Mouse (Mus musculus): ENCODE results near the gene Ccdc33. TPM values are rescaled to one million over a fixed set of nuclear protein-coding genes. Genes with fewer than 3 reads are reported as not detected.

Ccdc33 gene
- 0.91 TPM in 1 of 2 replicates, not detected in the other for polyA plus RNA-seq (2014; fragmentation: Nextera tagmentation; extraction: Ambion mirVana)

- WGBS, result 22% methylated on average over 2 of the region's 2 CpGs
- no peak for ATAC-seq (ENCODE audit: insufficient number of reproducible peaks, insufficient read depth, low FRiP score, low read depth)
- H3K36me3 ChIP-seq (ENCODE audit: control insufficient read depth, insufficient read depth, low read length), result no peaks in the 10 kb centered on the region
- H3K9ac ChIP-seq (replicated peaks; ENCODE audit: low read depth, low read length), result no peak within 1 kb of the TSS
- no peaks in the 10 kb centered on the region for H3K9me3 ChIP-seq (ENCODE audit: control insufficient read depth, low read depth, low read length)
- no peak within 1 kb of the TSS for H3K4me3 ChIP-seq (ENCODE audit: low read depth, low read length)
- peaks cover 17% of the 10 kb centered on the region for H3K4me1 ChIP-seq (ENCODE audit: control insufficient read depth, insufficient read depth, low read length)
- H3K27me3 ChIP-seq (ENCODE audit: control insufficient read depth, insufficient read depth, low read length), result no peaks in the 10 kb centered on the region
- no peak within 1 kb of the TSS for H3K27ac ChIP-seq (ENCODE audit: low read length)
- no peak within 1 kb of the TSS for H3K4me2 ChIP-seq (replicated peaks; ENCODE audit: low read depth, low read length)
Measured at GRCm38 (mm10) chr9:58118671-58119070, at the start of gene Ccdc33. Ccdc33 (minus strand) TSS chr9:58118823.

- H3K27ac ChIP-seq (ENCODE audit: low read length), result no peak overlapping the region
- peaks cover 15% of the 10 kb centered on the region; the same call in 1 of the 2 replicates for H3K4me1 ChIP-seq (ENCODE audit: control insufficient read depth, insufficient read depth, low read length)
- H3K4me2 ChIP-seq (replicated peaks; ENCODE audit: low read depth, low read length), result no peak overlapping the region
- H3K9ac ChIP-seq (replicated peaks; ENCODE audit: low read depth, low read length), result no peak overlapping the region
- H3K36me3 ChIP-seq (ENCODE audit: control insufficient read depth, insufficient read depth, low read length), result no peaks in the 10 kb centered on the region
- ATAC-seq (ENCODE audit: insufficient number of reproducible peaks, insufficient read depth, low FRiP score, low read depth), result no peak
- no peaks in the 10 kb centered on the region for H3K27me3 ChIP-seq (ENCODE audit: control insufficient read depth, insufficient read depth, low read length)
- peaks cover 7% of the 10 kb centered on the region; the same call in 1 of the 2 replicates for H3K9me3 ChIP-seq (ENCODE audit: control insufficient read depth, low read depth, low read length)
- 74% methylated on average over 1 of the region's 1 CpGs for WGBS
- no peak overlapping the region for H3K4me3 ChIP-seq (ENCODE audit: low read depth, low read length)
Measured at GRCm38 (mm10) chr9:58165779-58166178, 47.2 kb upstream of the Ccdc33 start.

GRCm38 (mm10) chr9:58163146-58163545 is 44.5 kb upstream of the Ccdc33 start:
- 66% methylated on average over 5 of the region's 5 CpGs for WGBS
- ATAC-seq (ENCODE audit: insufficient number of reproducible peaks, insufficient read depth, low FRiP score, low read depth), result no peak
- H3K4me1 ChIP-seq (ENCODE audit: control insufficient read depth, insufficient read depth, low read length), result peaks cover 21% of the 10 kb centered on the region

GRCm38 (mm10) chr9:58162173-58162572 is 43.5 kb upstream of the Ccdc33 start:
- Histone ChIP-seq H3K27ac (ENCODE audit: low read length) (no peak overlapping the region), H3K9ac (replicated peaks; ENCODE audit: low read depth, low read length) (no peak overlapping the region), H3K27me3 (ENCODE audit: control insufficient read depth, insufficient read depth, low read length) (no peaks in the 10 kb centered on the region), H3K4me3 (ENCODE audit: low read depth, low read length) (no peak overlapping the region), H3K36me3 (ENCODE audit: control insufficient read depth, insufficient read depth, low read length) (no peaks in the 10 kb centered on the region), H3K4me1 (ENCODE audit: control insufficient read depth, insufficient read depth, low read length) (peaks cover 30% of the 10 kb centered on the region), H3K4me2 (replicated peaks; ENCODE audit: low read depth, low read length) (no peak overlapping the region), H3K9me3 (ENCODE audit: control insufficient read depth, low read depth, low read length) (peaks cover 7% of the 10 kb centered on the region; the same call in 1 of the 2 replicates)
- ATAC-seq (ENCODE audit: insufficient number of reproducible peaks, insufficient read depth, low FRiP score, low read depth), result no peak
- WGBS, result 88% methylated on average over 3 of the region's 3 CpGs

More at GRCm38 (mm10) chr9:58163146-58163545, 44.5 kb upstream of the Ccdc33 start:
- Histone ChIP-seq H3K27me3 (ENCODE audit: control insufficient read depth, insufficient read depth, low read length) (no peaks in the 10 kb centered on the region), H3K9me3 (ENCODE audit: control insufficient read depth, low read depth, low read length) (peaks cover 7% of the 10 kb centered on the region; the same call in 1 of the 2 replicates), H3K4me2 (replicated peaks; ENCODE audit: low read depth, low read length) (no peak overlapping the region), H3K9ac (replicated peaks; ENCODE audit: low read depth, low read length) (no peak overlapping the region), H3K27ac (ENCODE audit: low read length) (no peak overlapping the region), H3K4me3 (ENCODE audit: low read depth, low read length) (no peak overlapping the region), H3K36me3 (ENCODE audit: control insufficient read depth, insufficient read depth, low read length) (no peaks in the 10 kb centered on the region)

- Histone ChIP-seq H3K27ac (ENCODE audit: low read length) (peak overlapping the region; percentile 97), H3K4me3 (ENCODE audit: low read depth, low read length) (no peak overlapping the region), H3K4me1 (ENCODE audit: control insufficient read depth, insufficient read depth, low read length) (peaks cover 48% of the 10 kb centered on the region), H3K9me3 (ENCODE audit: control insufficient read depth, low read depth, low read length) (no peaks in the 10 kb centered on the region), H3K4me2 (replicated peaks; ENCODE audit: low read depth, low read length) (peak overlapping the region; percentile 78; the same call in 1 of the 2 replicates), H3K27me3 (ENCODE audit: control insufficient read depth, insufficient read depth, low read length) (no peaks in the 10 kb centered on the region), H3K9ac (replicated peaks; ENCODE audit: low read depth, low read length) (no peak overlapping the region), H3K36me3 (ENCODE audit: control insufficient read depth, insufficient read depth, low read length) (no peaks in the 10 kb centered on the region; the same call in 1 of the 2 replicates)
- no peak for ATAC-seq (ENCODE audit: insufficient number of reproducible peaks, insufficient read depth, low FRiP score, low read depth)
- 75% methylated on average over 5 of the region's 5 CpGs for WGBS
Measured at GRCm38 (mm10) chr9:58160315-58160714, 41.7 kb upstream of the Ccdc33 start.

- 41% methylated on average over 4 of the region's 4 CpGs for WGBS
- Histone ChIP-seq H3K27me3 (ENCODE audit: control insufficient read depth, insufficient read depth, low read length) (no peaks in the 10 kb centered on the region), H3K4me2 (replicated peaks; ENCODE audit: low read depth, low read length) (peak overlapping the region; percentile 78; the same call in 1 of the 2 replicates), H3K4me1 (ENCODE audit: control insufficient read depth, insufficient read depth, low read length) (peaks cover 52% of the 10 kb centered on the region), H3K4me3 (ENCODE audit: low read depth, low read length) (no peak overlapping the region), H3K9ac (replicated peaks; ENCODE audit: low read depth, low read length) (no peak overlapping the region), H3K9me3 (ENCODE audit: control insufficient read depth, low read depth, low read length) (no peaks in the 10 kb centered on the region), H3K36me3 (ENCODE audit: control insufficient read depth, insufficient read depth, low read length) (no peaks in the 10 kb centered on the region; the same call in 1 of the 2 replicates), H3K27ac (ENCODE audit: low read length) (peak overlapping the region; percentile 97)
- ATAC-seq (ENCODE audit: insufficient number of reproducible peaks, insufficient read depth, low FRiP score, low read depth), result no peak
Measured at GRCm38 (mm10) chr9:58159855-58160254, 41.2 kb upstream of the Ccdc33 start.

- H3K4me3 ChIP-seq (ENCODE audit: low read depth, low read length), result peak overlapping the region; percentile 37
- H3K4me1 ChIP-seq (ENCODE audit: control insufficient read depth, insufficient read depth, low read length), result peaks cover 60% of the 10 kb centered on the region
- WGBS, result 7% methylated on average over 7 of the region's 7 CpGs
- H3K27me3 ChIP-seq (ENCODE audit: control insufficient read depth, insufficient read depth, low read length), result no peaks in the 10 kb centered on the region
- no peaks in the 10 kb centered on the region for H3K9me3 ChIP-seq (ENCODE audit: control insufficient read depth, low read depth, low read length)
- H3K4me2 ChIP-seq (replicated peaks; ENCODE audit: low read depth, low read length), result peak overlapping the region; percentile 78
- H3K36me3 ChIP-seq (ENCODE audit: control insufficient read depth, insufficient read depth, low read length), result no peaks in the 10 kb centered on the region; the same call in 1 of the 2 replicates
- peak; percentile 90 for ATAC-seq (ENCODE audit: insufficient number of reproducible peaks, insufficient read depth, low FRiP score, low read depth)
- H3K27ac ChIP-seq (ENCODE audit: low read length), result peak overlapping the region; percentile 97
- H3K9ac ChIP-seq (replicated peaks; ENCODE audit: low read depth, low read length), result peak overlapping the region; percentile 45
Measured at GRCm38 (mm10) chr9:58158541-58159311, 40.1 kb upstream of the Ccdc33 start.

- ATAC-seq (ENCODE audit: insufficient number of reproducible peaks, insufficient read depth, low FRiP score, low read depth), result no peak
- 80% methylated on average over 13 of the region's 13 CpGs for WGBS
Measured at GRCm38 (mm10) chr9:58157838-58158237, 39.2 kb upstream of the Ccdc33 start.

More at GRCm38 (mm10) chr9:58157838-58158237, 39.2 kb upstream of the Ccdc33 start:
- peak overlapping the region; percentile 78 for H3K4me2 ChIP-seq (replicated peaks; ENCODE audit: low read depth, low read length)
- H3K36me3 ChIP-seq (ENCODE audit: control insufficient read depth, insufficient read depth, low read length), result no peaks in the 10 kb centered on the region; the same call in 1 of the 2 replicates
- H3K9me3 ChIP-seq (ENCODE audit: control insufficient read depth, low read depth, low read length), result no peaks in the 10 kb centered on the region
- H3K4me1 ChIP-seq (ENCODE audit: control insufficient read depth, insufficient read depth, low read length), result peaks cover 64% of the 10 kb centered on the region
- H3K27ac ChIP-seq (ENCODE audit: low read length), result peak overlapping the region; percentile 97
- H3K27me3 ChIP-seq (ENCODE audit: control insufficient read depth, insufficient read depth, low read length), result no peaks in the 10 kb centered on the region
- peak overlapping the region; percentile 37 for H3K4me3 ChIP-seq (ENCODE audit: low read depth, low read length)
- peak overlapping the region; percentile 45 for H3K9ac ChIP-seq (replicated peaks; ENCODE audit: low read depth, low read length)

Data from stomach, embryonic 14.5 days (tissue).